Mouse (Mus musculus) neural tube, embryonic 13.5 days (tissue): ENCODE measurements around the gene Adam17. TPM values are rescaled to one million over a fixed set of nuclear protein-coding genes. Genes with fewer than 3 reads are reported as not detected.

Experiments
- ATAC-seq: fragments of 200-750 bp; cut with Nextera tagmentation; 2 replicates; pipeline ENCODE4 v1.8.0; 2017; ENCODE audit warnings: low read depth, mild to moderate bottlenecking, moderate TSS enrichment, moderate library complexity
- H3K27ac ChIP-seq: fragments of 300-500 bp; sonication (generic); replicated peaks from 2 replicates; pipeline ENCODE4 v1.5.1; 2015; ENCODE audit warnings: moderate library complexity, mild to moderate bottlenecking, inconsistent platforms
- H3K27me3 ChIP-seq: fragments of 300-500 bp; sonication (generic); 2 replicates; pipeline ENCODE4 v1.6.1; 2015; ENCODE audit warnings: mild to moderate bottlenecking, inconsistent platforms
- H3K36me3 ChIP-seq: fragments of 300-500 bp; sonication (generic); 2 replicates; pipeline ENCODE4 v1.6.1; 2015; ENCODE audit warnings: mild to moderate bottlenecking, inconsistent platforms
- H3K4me1 ChIP-seq: fragments of 300-500 bp; sonication (generic); replicated peaks from 2 replicates; pipeline ENCODE4 v1.6.1; 2015; ENCODE audit warnings: inconsistent platforms
- H3K4me2 ChIP-seq: fragments of 300-500 bp; sonication (generic); 2 replicates; pipeline ENCODE4 v1.6.1; 2015; ENCODE audit warnings: inconsistent platforms, mild to moderate bottlenecking, moderate library complexity
- H3K4me3 ChIP-seq: fragments of 300-500 bp; sonication (generic); 2 replicates; pipeline ENCODE4 v1.5.1; 2015; ENCODE audit warnings: mild to moderate bottlenecking, inconsistent platforms
- H3K9ac ChIP-seq: fragments of 300-500 bp; sonication (generic); 2 replicates; pipeline ENCODE4 v1.6.1; 2015; ENCODE audit warnings: moderate library complexity, mild to moderate bottlenecking, inconsistent platforms
- H3K9me3 ChIP-seq: fragments of 300-500 bp; sonication (generic); 2 replicates; pipeline ENCODE4 v1.6.1; 2016; ENCODE audit warnings: inconsistent platforms
- WGBS: fragments of 180-500 bp; shearing (Covaris S2); methylation state at CpG from one replicate; pipeline ENCODE4 v1.1.7; 2015; 5-methylcytosine and 5-hydroxymethylcytosine counted together
- polyA plus RNA-seq: library from polyadenylated mRNA; unstranded; fragments of >200 nt; fragmentation: Nextera tagmentation; extraction: Ambion mirVana; gene quantifications from 2 replicates; pipeline ENCODE4 v1.2.1, GENCODE M21; 2015

Gene Adam17
- polyA plus RNA-seq, 1 experiment from 2014 or later = 23.1 TPM

DNA sequence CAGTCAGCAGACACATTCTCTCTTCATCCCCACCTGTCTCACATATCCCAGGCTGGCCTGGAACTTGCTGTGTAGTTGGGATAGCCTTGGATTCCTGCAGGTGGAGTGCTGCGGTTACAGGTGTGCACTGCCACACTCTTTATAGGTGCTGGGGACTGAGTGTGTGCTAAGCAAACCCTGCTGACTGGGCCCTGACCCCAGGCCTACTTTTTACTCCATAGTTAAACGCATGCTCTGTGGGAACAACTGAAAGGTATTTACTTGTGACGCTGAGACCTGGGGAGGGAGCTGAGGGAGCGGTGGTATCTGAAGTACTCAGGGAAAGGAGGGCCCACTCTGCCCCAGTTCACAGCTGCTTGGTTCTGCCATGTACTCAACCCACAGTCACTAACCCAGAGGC lies 51.1 kb downstream of the Adam17 start:
- Histone ChIP-seq H3K36me3 (peaks cover 60% of the 10 kb centered on the region), H3K27me3 (no peaks in the 10 kb centered on the region), H3K9ac (no peak overlapping the region), H3K4me3 (no peak overlapping the region), H3K9me3 (no peaks in the 10 kb centered on the region), H3K4me1 (peaks cover under 1% of the 10 kb centered on the region), H3K27ac (no peak overlapping the region), H3K4me2 (no peak overlapping the region)
- no peak for ATAC-seq
- 91% methylated on average over 4 of the region's 4 CpGs for WGBS

DNA sequence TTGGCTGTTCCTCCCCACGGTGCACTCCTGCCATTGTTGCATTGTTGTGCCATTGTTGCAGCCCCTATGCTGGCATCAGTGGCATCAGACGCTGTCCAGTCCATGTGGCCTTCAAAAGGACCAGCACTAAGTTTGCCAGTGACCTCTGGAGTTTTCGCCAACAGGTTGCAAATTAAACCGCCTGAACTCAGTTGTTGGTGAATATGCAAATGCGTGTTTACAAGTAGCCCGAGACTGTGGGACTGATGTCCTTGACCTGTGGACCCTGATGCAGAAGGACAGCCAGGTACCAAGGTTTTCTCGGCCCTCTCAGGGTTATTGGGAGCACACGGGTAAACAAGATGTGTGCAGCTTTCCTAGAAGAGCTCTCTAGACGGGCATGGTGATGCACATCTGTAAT lies 52.3 kb downstream of the Adam17 start:
- 83% methylated on average over 9 of the region's 9 CpGs for WGBS
- no peak for ATAC-seq

DNA sequence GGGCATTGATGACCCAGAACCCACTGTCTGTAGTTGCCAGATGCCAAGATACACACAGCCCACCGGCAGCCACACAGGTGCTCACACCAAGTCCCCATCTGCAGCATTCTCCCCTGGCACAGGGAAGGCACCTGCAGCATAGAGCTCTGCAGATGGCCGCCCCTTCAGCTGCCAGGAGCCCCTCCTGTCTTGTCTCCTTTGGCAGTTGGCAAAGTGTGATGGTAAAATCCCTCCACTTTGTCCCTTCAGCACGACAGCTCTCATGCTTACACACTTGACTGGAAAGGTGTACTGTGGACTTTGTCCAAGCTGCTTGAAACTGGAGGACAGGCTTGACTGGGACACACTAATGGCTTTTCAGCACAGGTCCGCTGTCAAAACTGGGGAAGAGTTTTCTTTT lies 53.1 kb downstream of the Adam17 start:
- Histone ChIP-seq H3K36me3 (peaks cover 45% of the 10 kb centered on the region), H3K4me2 (no peak overlapping the region), H3K4me1 (peaks cover 7% of the 10 kb centered on the region), H3K27ac (no peak overlapping the region), H3K9ac (no peak overlapping the region), H3K27me3 (no peaks in the 10 kb centered on the region), H3K4me3 (no peak overlapping the region), H3K9me3 (no peaks in the 10 kb centered on the region)
- WGBS = 91% methylated on average over 4 of the region's 4 CpGs
- no peak for ATAC-seq

More for the DNA sequence above, 52.3 kb downstream of the Adam17 start:
- no peak overlapping the region for H3K4me3 ChIP-seq
- no peak overlapping the region for H3K27ac ChIP-seq
- H3K9ac ChIP-seq = no peak overlapping the region
- H3K27me3 ChIP-seq = no peaks in the 10 kb centered on the region
- peaks cover 51% of the 10 kb centered on the region for H3K36me3 ChIP-seq
- no peaks in the 10 kb centered on the region for H3K9me3 ChIP-seq
- H3K4me1 ChIP-seq = peaks cover 7% of the 10 kb centered on the region
- H3K4me2 ChIP-seq = no peak overlapping the region

DNA sequence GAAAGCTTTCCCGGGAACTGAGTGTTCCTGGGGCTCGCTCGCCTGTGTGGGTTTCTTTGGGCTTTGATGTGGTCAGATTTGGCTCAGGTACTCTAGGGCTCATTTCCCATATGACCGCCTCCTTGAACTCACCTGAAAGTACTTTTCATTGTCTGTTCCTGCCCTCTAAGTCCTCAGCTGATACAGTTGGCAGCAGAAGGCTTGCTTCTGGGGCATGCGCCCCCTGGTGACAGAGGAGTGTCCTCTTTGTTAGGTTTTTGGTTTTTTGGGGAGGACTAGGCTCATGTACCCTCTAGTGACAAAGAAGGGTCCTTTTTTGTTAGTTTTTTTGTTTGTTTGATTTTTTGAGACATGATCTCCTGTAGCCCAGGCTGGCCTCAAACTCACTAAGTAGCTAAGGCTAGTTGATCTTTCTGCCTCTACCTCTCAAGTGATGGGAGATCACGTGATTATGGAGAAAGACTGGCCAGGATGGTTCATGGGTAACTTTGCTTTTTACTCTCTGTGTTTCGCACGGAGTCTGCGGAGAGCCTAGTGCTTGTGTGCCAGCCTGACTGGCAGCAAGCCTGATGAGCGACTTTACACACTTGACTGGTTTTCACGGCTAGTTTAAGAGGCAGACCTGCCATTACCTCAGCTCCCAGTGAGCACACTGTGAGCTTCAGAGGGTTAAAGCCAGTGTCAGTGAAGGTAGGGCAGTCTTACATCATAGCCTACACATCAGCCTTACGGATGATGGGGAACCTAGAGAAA lies 55.1 kb downstream of the Adam17 start:
- ATAC-seq = no peak
- H3K27me3 ChIP-seq = no peaks in the 10 kb centered on the region
- no peak overlapping the region for H3K4me2 ChIP-seq
- H3K9ac ChIP-seq = no peak overlapping the region
- 76% methylated on average over 12 of the region's 12 CpGs for WGBS
- H3K9me3 ChIP-seq = no peaks in the 10 kb centered on the region
- H3K4me3 ChIP-seq = no peak overlapping the region
- peaks cover 50% of the 10 kb centered on the region for H3K36me3 ChIP-seq
- peaks cover 7% of the 10 kb centered on the region for H3K4me1 ChIP-seq
- H3K27ac ChIP-seq = no peak overlapping the region

DNA sequence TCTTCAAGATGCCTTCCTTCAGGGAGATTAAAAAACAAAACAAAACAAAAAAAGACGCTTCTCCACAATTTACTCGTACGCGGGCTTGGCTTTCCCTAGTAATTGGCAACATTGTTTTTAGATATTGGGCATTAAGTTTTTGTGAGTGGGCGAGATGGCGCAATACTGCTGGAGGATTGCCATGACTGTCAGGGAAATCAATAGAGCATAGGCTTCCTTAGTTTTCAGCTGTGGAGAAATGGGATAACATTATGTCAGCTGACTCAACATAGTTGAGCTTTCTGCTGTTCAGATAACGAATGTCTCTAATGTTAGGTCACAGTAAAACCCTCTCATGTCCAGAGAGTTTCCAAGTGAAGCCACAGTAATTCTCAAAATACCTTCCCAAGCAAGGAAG lies 56.6 kb downstream of the Adam17 start:
- Histone ChIP-seq H3K4me1 (peaks cover 7% of the 10 kb centered on the region), H3K9me3 (no peaks in the 10 kb centered on the region), H3K27me3 (no peaks in the 10 kb centered on the region), H3K27ac (no peak overlapping the region), H3K4me2 (peak overlapping the region; percentile 77), H3K9ac (peak overlapping the region; percentile 77), H3K4me3 (peak overlapping the region; percentile 58), H3K36me3 (peaks cover 49% of the 10 kb centered on the region)
- no peak for ATAC-seq
- WGBS = 40% methylated on average over 7 of the region's 7 CpGs

DNA sequence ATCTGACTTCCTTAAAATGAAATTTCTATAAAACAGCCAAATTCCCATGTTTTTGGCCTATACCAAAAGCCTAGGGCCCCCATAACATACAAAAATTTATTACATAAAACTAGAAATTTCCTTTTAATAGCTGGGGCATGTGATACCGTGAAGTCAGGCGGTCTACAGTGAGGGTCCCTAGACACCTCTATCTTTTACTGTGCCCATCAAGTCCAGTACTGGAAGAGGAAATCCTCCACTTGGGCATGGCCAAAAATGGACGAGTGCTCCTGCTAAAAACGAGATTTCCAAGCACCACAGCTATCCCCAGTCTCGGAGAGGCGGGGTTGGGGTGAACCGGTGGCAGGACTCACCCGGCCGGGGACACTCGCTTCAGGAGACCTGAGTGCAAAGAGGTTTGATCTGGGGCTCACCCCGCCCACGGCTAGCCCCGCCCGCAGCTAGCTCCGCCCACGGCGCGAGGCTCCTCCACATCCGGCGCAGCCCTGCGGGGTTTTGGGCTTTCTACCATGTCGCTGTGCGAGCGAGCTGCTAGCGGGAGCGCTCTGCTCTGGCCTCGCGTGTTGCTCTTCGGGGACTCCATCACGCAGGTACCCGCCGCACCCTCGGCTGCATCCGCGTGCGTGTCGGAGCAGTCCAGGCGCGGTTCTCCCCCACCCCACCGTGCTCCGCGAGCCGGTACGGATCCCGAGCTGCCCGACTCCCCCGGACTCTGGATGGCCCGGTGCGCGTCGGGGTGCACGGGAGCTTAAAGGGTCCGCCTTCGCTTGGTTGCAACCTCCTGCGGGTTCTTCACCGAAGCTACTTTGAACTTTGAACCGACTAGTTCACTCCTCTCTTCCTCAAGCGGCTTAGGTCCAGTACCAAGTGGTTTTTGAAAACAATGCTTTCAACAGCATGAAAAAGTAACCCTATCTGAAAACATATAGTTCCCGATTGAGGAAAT lies 57.2 kb downstream of the Adam17 start, which contains the start of gene Iah1:
Iah1 (plus strand) TSS at position 467 of the 946 bp plus-strand sequence.
- Histone ChIP-seq H3K36me3 (peaks cover 51% of the 10 kb centered on the region), H3K4me3 (peak within 1 kb of the TSS; percentile 58), H3K27ac (peak within 1 kb of the TSS; percentile 46), H3K27me3 (no peaks in the 10 kb centered on the region), H3K4me1 (peaks cover 7% of the 10 kb centered on the region), H3K4me2 (peak within 1 kb of the TSS; percentile 77), H3K9ac (peak within 1 kb of the TSS; percentile 77), H3K9me3 (no peaks in the 10 kb centered on the region)
- 3% methylated on average over 59 of the region's 59 CpGs for WGBS
- ATAC-seq = peak; percentile 93

DNA sequence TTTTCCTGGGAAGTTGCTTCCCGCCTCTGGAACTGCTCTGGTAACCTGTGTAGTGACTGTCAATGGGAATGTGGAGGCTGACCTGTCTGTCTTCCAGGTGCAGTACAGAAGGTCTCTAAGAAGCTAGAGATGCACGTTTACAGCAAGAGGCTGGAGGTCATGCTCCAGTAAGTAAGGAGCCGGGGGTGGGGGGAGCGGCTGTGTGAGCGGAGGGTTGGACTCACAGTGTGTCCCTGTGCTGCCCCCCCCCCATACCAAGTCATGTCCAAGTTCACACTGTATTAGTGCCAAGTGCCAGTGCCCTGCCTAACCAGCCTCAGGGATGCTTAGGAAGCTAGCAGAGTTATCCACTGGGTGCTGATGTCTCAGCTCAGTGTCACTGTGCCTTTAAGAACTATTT lies 61.2 kb downstream of the Adam17 start:
- Histone ChIP-seq H3K4me2 (no peak overlapping the region), H3K9me3 (no peaks in the 10 kb centered on the region), H3K36me3 (peaks cover 81% of the 10 kb centered on the region), H3K4me1 (peaks cover 5% of the 10 kb centered on the region), H3K27ac (no peak overlapping the region), H3K4me3 (no peak overlapping the region), H3K27me3 (no peaks in the 10 kb centered on the region), H3K9ac (no peak overlapping the region)
- ATAC-seq = no peak
- 88% methylated on average over 5 of the region's 5 CpGs for WGBS

DNA sequence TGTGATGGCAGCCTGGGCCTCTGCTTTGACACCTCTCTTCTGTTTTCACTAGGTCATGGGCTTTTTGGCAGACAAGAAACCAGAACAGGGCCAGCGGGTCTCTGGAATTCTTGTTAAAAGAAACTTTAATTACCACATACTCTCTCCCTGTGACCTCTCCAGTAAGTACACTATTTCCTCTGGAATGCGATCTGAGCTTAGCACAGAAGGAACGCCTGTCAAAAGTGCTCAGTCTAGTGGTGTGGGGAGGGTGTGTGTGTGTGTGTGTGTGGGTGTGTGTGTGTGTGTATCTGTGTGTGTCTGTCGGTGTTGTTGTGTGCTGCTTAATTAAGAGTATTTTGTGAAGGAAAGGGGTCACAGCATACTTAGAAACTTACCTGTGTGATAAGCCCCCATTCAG lies 66.7 kb downstream of the Adam17 start:
- no peak for ATAC-seq
- H3K27ac ChIP-seq = no peak overlapping the region
- no peaks in the 10 kb centered on the region for H3K9me3 ChIP-seq
- no peaks in the 10 kb centered on the region for H3K27me3 ChIP-seq
- H3K4me1 ChIP-seq = no peaks in the 10 kb centered on the region
- H3K4me3 ChIP-seq = no peak overlapping the region
- H3K4me2 ChIP-seq = no peak overlapping the region
- H3K9ac ChIP-seq = no peak overlapping the region
- WGBS = 92% methylated on average over 4 of the region's 4 CpGs
- peaks cover 97% of the 10 kb centered on the region for H3K36me3 ChIP-seq

DNA sequence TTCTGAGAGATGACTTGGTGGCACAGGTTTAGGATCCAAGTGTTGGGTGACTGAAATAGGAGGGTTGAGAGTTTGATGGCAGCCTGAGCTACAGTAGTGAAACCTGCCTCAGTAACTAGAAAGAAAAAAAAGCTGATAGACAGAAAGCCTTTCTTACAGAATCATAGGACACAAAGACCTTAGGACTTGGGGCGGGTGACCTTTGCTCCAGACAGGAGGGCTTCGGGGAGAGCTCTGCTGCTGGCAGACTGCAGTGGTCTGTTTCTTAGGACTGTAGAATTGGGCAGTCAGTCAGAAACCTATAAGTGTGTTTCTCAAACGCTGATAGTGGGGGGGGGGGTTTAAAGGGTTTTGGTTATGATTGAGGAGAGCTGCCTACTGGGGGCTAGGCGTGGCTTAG lies 67.7 kb downstream of the Adam17 start:
- Histone ChIP-seq H3K27ac (no peak overlapping the region), H3K36me3 (peaks cover 97% of the 10 kb centered on the region), H3K4me1 (no peaks in the 10 kb centered on the region), H3K9me3 (no peaks in the 10 kb centered on the region), H3K4me3 (no peak overlapping the region), H3K4me2 (no peak overlapping the region), H3K9ac (no peak overlapping the region), H3K27me3 (no peaks in the 10 kb centered on the region)
- no peak for ATAC-seq
- 92% methylated on average over 4 of the region's 4 CpGs for WGBS

DNA sequence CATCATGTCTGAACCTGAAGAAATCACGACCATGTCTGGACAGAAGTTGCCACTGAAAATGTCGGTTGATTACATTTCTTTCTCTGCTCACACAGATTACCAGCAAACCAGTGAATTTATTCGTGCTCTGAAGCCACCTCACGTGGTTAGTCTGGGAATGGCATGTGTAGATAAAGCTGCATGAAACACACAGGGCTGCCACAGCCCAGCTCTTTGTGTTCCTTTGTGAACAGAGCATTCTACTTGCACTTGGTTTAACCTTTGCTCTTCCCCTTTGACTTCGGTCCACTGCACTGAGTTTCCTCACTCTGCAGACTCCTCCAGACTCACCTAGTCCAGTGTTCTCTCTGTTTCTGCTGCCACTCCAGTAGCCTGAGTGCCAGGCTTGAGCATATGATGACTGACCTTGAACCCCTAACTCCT lies 71.1 kb downstream of the Adam17 start:
- peaks cover 91% of the 10 kb centered on the region for H3K36me3 ChIP-seq
- no peaks in the 10 kb centered on the region for H3K4me1 ChIP-seq
- H3K27me3 ChIP-seq = no peaks in the 10 kb centered on the region
- H3K9me3 ChIP-seq = no peaks in the 10 kb centered on the region
- H3K27ac ChIP-seq = no peak overlapping the region
- H3K4me3 ChIP-seq = no peak overlapping the region
- WGBS = 90% methylated on average over 5 of the region's 5 CpGs
- no peak overlapping the region for H3K9ac ChIP-seq
- H3K4me2 ChIP-seq = no peak overlapping the region
- no peak for ATAC-seq

DNA sequence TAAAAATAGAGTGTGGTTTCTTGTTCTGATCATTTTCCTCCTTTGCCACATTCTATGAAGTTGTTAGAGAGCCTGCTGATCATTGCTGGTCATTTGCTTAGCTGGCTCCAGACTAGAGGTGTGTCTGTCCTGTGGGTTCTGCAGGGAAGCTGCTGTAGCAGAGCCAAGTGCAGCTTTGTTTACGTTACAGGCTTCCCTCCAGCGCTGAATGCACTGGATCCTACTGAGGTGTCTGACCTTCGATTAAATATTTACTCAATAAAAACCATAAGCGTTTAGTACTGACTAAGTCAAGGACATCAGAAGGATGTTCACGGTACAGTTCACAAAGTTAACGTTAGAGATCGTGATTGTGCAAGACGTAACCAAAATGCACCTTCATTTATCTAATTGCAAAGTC lies 71.5 kb downstream of the Adam17 start:
- ATAC-seq = no peak
- H3K27me3 ChIP-seq = no peaks in the 10 kb centered on the region
- H3K27ac ChIP-seq = no peak overlapping the region
- no peak overlapping the region for H3K9ac ChIP-seq
- H3K36me3 ChIP-seq = peaks cover 91% of the 10 kb centered on the region
- no peak overlapping the region for H3K4me2 ChIP-seq
- H3K4me1 ChIP-seq = no peaks in the 10 kb centered on the region
- 92% methylated on average over 8 of the region's 8 CpGs for WGBS
- no peaks in the 10 kb centered on the region for H3K9me3 ChIP-seq
- H3K4me3 ChIP-seq = no peak overlapping the region

DNA sequence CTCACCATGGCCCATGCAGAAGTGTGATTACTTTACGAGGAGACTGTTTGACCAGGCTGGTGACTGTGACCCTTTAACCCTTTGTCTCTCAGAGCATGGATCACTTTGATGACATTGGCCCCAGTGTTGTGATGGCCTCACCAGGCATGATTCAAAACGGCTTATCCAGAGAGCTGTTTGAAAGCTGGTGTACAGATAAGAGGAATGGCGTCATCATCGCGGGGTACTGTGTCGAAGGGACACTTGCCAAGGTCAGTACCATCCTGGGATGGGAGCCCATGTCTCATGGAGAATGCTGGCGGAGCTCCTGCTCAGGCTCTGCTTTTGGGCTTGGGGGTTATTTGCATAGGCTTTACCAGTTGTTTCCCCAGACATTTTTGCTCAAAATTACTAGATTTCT lies 72.1 kb downstream of the Adam17 start:
- Histone ChIP-seq H3K9me3 (no peaks in the 10 kb centered on the region), H3K27me3 (no peaks in the 10 kb centered on the region), H3K4me3 (no peak overlapping the region), H3K4me1 (no peaks in the 10 kb centered on the region), H3K4me2 (no peak overlapping the region), H3K36me3 (peaks cover 90% of the 10 kb centered on the region), H3K27ac (no peak overlapping the region), H3K9ac (no peak overlapping the region)
- 87% methylated on average over 7 of the region's 7 CpGs for WGBS
- no peak for ATAC-seq
